Mouse (Mus musculus) small intestine, adult 2 months (tissue): ENCODE results near the gene Cntf.

ENCODE experiments used
- CTCF ChIP-seq: fragments of 200-500 bp; IDR thresholded peaks from 2 replicates; pipeline ENCODE4 v1.5.1; 2012; ENCODE audit warnings: low read depth, mild to moderate bottlenecking, control low read depth, inconsistent platforms, low read length, moderate library complexity, mixed read lengths; ENCODE audit not compliant: insufficient replicate concordance, insufficient read length; ENCODE audit errors: extremely low read depth
- POLR2A ChIP-seq: fragments of 200-500 bp; IDR thresholded peaks from 2 replicates; pipeline ENCODE4 v1.6.1; 2012; ENCODE audit warnings: low read depth, mild to moderate bottlenecking, control low read depth, inconsistent platforms, low read length, moderate library complexity

GRCm38 (mm10) chr19:12765308-12765707, at the start of gene Cntf:
- no peak for TF ChIP-seq CTCF
- no peak for TF ChIP-seq POLR2A
